Mouse (Mus musculus): ENCODE data around the gene Upf1. TPM values are rescaled to one million over a fixed set of nuclear protein-coding genes. Genes with fewer than 3 reads are reported as not detected.

Gene Upf1
- polyA plus RNA-seq (2015; fragmentation: Nextera tagmentation; extraction: Ambion mirVana): 11.1 and 12.8 TPM in 2 replicates

GRCm38 (mm10) chr8:70353194-70353817, at the start of gene Upf1:
Gene Upf1 (minus strand): TSS chr8:70353278.

DNA sequence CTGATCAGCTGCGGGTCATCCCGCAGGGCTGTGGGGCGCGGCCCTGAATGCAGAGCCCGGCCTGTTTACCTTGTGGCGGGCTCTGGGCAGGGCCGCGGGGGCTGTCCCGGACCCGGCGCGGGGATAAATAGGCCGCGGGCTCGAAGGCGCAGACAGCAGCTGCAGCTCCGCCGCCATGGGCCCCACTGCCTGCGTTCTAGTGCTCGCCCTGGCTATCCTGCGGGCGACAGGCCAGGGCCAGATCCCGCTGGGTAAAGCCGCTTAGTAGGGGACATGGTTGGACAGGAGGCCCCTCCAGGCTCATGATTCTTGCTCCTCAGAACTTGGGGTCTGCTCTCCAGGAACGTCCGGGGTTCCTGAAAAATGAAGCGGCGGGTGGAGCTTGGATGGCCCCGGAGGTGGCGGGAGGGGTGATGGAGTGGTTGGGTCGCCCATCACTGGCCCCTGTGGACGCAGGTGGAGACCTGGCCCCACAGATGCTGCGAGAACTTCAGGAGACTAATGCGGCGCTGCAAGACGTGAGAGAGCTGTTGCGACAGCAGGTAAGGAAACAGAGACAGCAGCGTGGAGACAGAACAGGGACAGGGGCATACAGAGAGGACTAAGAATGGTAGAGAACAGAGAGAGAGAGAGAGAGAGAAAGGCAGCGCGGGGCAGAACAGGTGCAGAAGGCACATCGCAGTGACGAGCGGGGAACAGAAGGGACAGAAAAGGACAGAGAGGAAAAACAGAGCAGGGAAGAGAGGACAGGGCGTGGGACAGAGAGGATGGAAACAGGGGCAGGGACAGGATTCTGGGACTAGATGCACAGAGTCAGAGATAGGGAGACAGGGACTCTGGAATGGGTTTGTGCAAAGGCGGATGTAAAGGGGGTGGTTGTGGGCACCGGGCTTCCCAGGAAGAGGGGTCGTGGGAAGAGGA, 20.6 kb upstream of the Upf1 start, which contains the start of gene Comp:
Gene Comp (plus strand): TSS at position 162 of the 921 bp plus-strand sequence.

DNA sequence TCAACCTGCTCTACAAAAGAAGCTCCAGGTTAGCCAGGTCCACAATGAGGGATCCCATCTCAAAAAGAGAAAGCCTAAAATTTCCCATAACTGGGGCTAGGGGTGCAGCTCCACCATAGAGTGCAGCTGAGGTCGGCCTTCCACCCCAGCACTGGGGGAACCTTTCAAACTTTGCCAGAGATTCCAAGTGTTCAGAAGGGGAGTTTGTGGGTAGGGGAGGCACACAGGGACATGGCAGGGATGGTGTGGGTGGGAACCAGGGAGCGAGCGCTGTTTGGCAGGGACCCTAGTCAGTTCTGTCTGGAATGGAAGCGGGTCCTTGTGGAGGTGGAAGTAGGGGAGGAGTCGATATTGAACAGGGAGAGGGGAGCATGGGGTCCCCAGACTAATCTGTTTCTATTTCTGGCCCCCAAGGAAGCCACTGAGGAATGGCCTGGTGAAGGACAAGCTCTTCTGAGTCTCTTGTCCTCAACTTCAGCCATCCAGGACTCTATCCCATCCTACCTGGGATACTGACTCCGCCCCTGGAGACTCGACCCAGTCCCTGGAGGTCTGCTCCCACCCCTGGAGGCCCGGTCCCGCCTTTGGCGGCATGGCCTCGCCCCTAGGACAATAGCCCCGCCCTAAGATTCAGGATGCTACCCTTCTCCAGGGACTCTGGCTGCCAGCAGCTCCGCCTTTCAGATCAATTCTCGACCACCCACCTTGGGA, 23.8 kb downstream of the Upf1 start, which contains the start of gene Gdf1:
Gene Gdf1 (plus strand): TSS at position 694 of the 711 bp plus-strand sequence.

GRCm38 (mm10) chr8:70315624-70316510, 37.2 kb downstream of the Upf1 start, which contains the start of gene Cers1:
Gene Cers1 (plus strand): TSS chr8:70315775.

GRCm38 (mm10) chr8:70302358-70302890, 50.7 kb downstream of the Upf1 start, which contains the start of the genes Ddx49 and Cope:
Gene Ddx49 (minus strand): TSS chr8:70302489.
Gene Cope (plus strand): TSS chr8:70302518.

DNA sequence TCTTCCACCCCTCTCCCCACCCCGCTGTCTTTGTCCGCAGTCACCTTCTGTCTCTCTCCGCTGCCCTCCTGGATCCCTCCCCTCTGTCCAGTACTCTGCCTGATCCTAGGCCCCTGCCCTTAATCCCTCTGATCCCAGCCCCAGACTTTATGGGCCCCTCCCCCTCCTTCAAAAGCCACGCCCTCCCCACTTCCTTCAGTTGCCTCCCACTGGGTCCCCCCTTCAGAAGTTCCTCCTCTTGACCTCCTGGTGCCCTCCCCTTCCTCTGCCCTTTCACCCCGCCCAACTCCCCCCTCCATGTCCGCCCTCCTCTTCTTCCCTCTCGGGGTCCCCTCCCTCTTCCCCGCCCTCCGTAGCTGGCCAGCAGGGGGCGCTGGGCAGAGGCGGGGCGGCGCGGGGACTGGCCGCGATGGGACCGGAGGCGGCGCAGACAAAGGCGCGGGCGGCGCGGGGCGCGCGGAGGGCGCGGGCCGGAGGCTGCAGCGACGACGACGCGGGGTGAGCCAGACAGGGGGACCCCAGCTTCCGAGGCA, 70.4 kb downstream of the Upf1 start, which contains the start of gene Homer3:
Gene Homer3 (plus strand): TSS at position 225 of the 533 bp plus-strand sequence.

Other genes starting within 250 kb of the Upf1 start
- gene Ncan, start 232.4 kb downstream of the Upf1 start, polyA plus RNA-seq (2015; fragmentation: Nextera tagmentation; extraction: Ambion mirVana): 175 and 230 TPM in 2 replicates
- gene Nr2c2ap, start 221.9 kb downstream of the Upf1 start, polyA plus RNA-seq (2015; fragmentation: Nextera tagmentation; extraction: Ambion mirVana): 47.6 and 50.5 TPM in 2 replicates
- gene Rfxank, start 214.1 kb downstream of the Upf1 start, polyA plus RNA-seq (2015; fragmentation: Nextera tagmentation; extraction: Ambion mirVana): 9.5 and 10.8 TPM in 2 replicates
- gene Borcs8, start 213.8 kb downstream of the Upf1 start, polyA plus RNA-seq (2015; fragmentation: Nextera tagmentation; extraction: Ambion mirVana): 57.1 and 64.0 TPM in 2 replicates
- 1.8 and 2.2 TPM in 2 replicates for gene Mef2b, start 213.6 kb downstream of the Upf1 start, polyA plus RNA-seq (2015; fragmentation: Nextera tagmentation; extraction: Ambion mirVana)
- gene Tmem161a, start 180.9 kb downstream of the Upf1 start, polyA plus RNA-seq (2015; fragmentation: Nextera tagmentation; extraction: Ambion mirVana): 43.9 and 44.9 TPM in 2 replicates
- gene Slc25a42, start 141.0 kb downstream of the Upf1 start, polyA plus RNA-seq (2015; fragmentation: Nextera tagmentation; extraction: Ambion mirVana): 9.7 and 11.9 TPM in 2 replicates
- 58.4 and 66.4 TPM in 2 replicates for gene Sugp2, start 119.1 kb downstream of the Upf1 start, polyA plus RNA-seq (2015; fragmentation: Nextera tagmentation; extraction: Ambion mirVana)
- 103 and 111 TPM in 2 replicates for gene Armc6, start 118.8 kb downstream of the Upf1 start, polyA plus RNA-seq (2015; fragmentation: Nextera tagmentation; extraction: Ambion mirVana)
- gene Homer3, start 70.5 kb downstream of the Upf1 start, polyA plus RNA-seq (2015; fragmentation: Nextera tagmentation; extraction: Ambion mirVana): 19.1 and 21.1 TPM in 2 replicates
- gene Ddx49, start 50.8 kb downstream of the Upf1 start, polyA plus RNA-seq (2015; fragmentation: Nextera tagmentation; extraction: Ambion mirVana): 37.9 and 42.1 TPM in 2 replicates
- 301 and 337 TPM in 2 replicates for gene Cope, start 50.8 kb downstream of the Upf1 start, polyA plus RNA-seq (2015; fragmentation: Nextera tagmentation; extraction: Ambion mirVana)
- gene Cers1, start 37.5 kb downstream of the Upf1 start, polyA plus RNA-seq (2015; fragmentation: Nextera tagmentation; extraction: Ambion mirVana): 64.3 and 66.1 TPM in 2 replicates
- 6.2 and 9.8 TPM in 2 replicates for gene Gdf1, start 23.5 kb downstream of the Upf1 start, polyA plus RNA-seq (2015; fragmentation: Nextera tagmentation; extraction: Ambion mirVana)
- gene Comp, start 20.3 kb upstream of the Upf1 start, polyA plus RNA-seq (2015; fragmentation: Nextera tagmentation; extraction: Ambion mirVana): 1.1 and 1.3 TPM in 2 replicates
- gene Crtc1, start 86.3 kb upstream of the Upf1 start, polyA plus RNA-seq (2015; fragmentation: Nextera tagmentation; extraction: Ambion mirVana): 37.6 and 49.6 TPM in 2 replicates
- gene Klhl26, start 123.7 kb upstream of the Upf1 start, polyA plus RNA-seq (2015; fragmentation: Nextera tagmentation; extraction: Ambion mirVana): 31.4 and 33.0 TPM in 2 replicates
- 261 and 281 TPM in 2 replicates for gene Tmem59l, start 134.1 kb upstream of the Upf1 start, polyA plus RNA-seq (2015; fragmentation: Nextera tagmentation; extraction: Ambion mirVana)
- gene Crlf1, start 139.9 kb upstream of the Upf1 start, polyA plus RNA-seq (2015; fragmentation: Nextera tagmentation; extraction: Ambion mirVana): 19.6 and 21.2 TPM in 2 replicates
- 212 and 215 TPM in 2 replicates for gene Rex1bd, start 153.5 kb upstream of the Upf1 start, polyA plus RNA-seq (2015; fragmentation: Nextera tagmentation; extraction: Ambion mirVana)
- gene Uba52, start 157.5 kb upstream of the Upf1 start, polyA plus RNA-seq (2015; fragmentation: Nextera tagmentation; extraction: Ambion mirVana): 753 and 869 TPM in 2 replicates
- gene Fkbp8, start 174.4 kb upstream of the Upf1 start, polyA plus RNA-seq (2015; fragmentation: Nextera tagmentation; extraction: Ambion mirVana): 305 and 354 TPM in 2 replicates
- 52.3 and 54.9 TPM in 2 replicates for gene Kxd1, start 174.7 kb upstream of the Upf1 start, polyA plus RNA-seq (2015; fragmentation: Nextera tagmentation; extraction: Ambion mirVana)
- 11.4 and 14.1 TPM in 2 replicates for gene Ell, start 186.2 kb upstream of the Upf1 start, polyA plus RNA-seq (2015; fragmentation: Nextera tagmentation; extraction: Ambion mirVana)
- 113 TPM in 2 replicates for gene Isyna1, start 241.1 kb upstream of the Upf1 start, polyA plus RNA-seq (2015; fragmentation: Nextera tagmentation; extraction: Ambion mirVana)